Mouse (Mus musculus) adrenal gland, postnatal 10 days (tissue): Measurements from ENCODE around the gene Nadk. TPM values are rescaled to one million over a fixed set of nuclear protein-coding genes. Genes with fewer than 3 reads are reported as not detected.
A peak's percentile ranks its signal among the peaks of the same experiment; 100 is the strongest.

Experiments used
- DNase-seq: peaks from one replicate; pipeline ENCODE4 v3.0.0; 2021; ENCODE audit warnings: mixed read lengths
- long read RNA-seq, 2 experiments: library from polyadenylated mRNA; stranded (forward); transcript quantifications; one replicate each; pipeline ENCODE4 v2.0.0; 2021
- total RNA-seq, 2 experiments: library from RNA; stranded (reverse); gene quantifications; 2 replicates each; pipeline ENCODE4 v1.2.3; 2021

The Nadk gene
- total RNA-seq = 100 to 1,000 TPM; 181 to 185 TPM
- long read RNA-seq, experiment 1, transcript Nadk-202 (10 exons, 2,737 nt) = minor isoform, 7 of 528 reads
- long read RNA-seq, experiment 1, transcript Nadk-203 (12 exons, 3,152 nt) = major isoform, 312 of 528 reads
- long read RNA-seq, experiment 1, partial matches to known transcripts = 69 of 528 reads
- long read RNA-seq, experiment 1, other reads (novel, unspliced or antisense) = 136 of 528 reads
- long read RNA-seq, experiment 2, transcript Nadk-203 (12 exons, 3,152 nt) = major isoform, 262 of 333 reads
- long read RNA-seq, experiment 2, partial matches to known transcripts = 21 of 333 reads
- long read RNA-seq, experiment 2, other reads (novel, unspliced or antisense) = 44 of 333 reads

- DNase-seq = peak; percentile 36
These were observed at the start of gene Nadk for GRCm38 (mm10) chr4:155561661-155562442. Gene Nadk (plus strand): TSS chr4:155562378.

GRCm38 (mm10) chr4:155514810-155515209 is 47.4 kb upstream of the Nadk start:
- DNase-seq = no peak

GRCm38 (mm10) chr4:155517948-155518517 is 44.1 kb upstream of the Nadk start:
- no peak for DNase-seq

GRCm38 (mm10) chr4:155522327-155522726 is 39.9 kb upstream of the Nadk start:
- DNase-seq = no peak

GRCm38 (mm10) chr4:155525751-155526150 is 36.4 kb upstream of the Nadk start:
- peak; percentile 54 for DNase-seq

- no peak for DNase-seq
These were observed 32.9 kb upstream of the Nadk start for GRCm38 (mm10) chr4:155529294-155529693.

GRCm38 (mm10) chr4:155549993-155550392 is 12.2 kb upstream of the Nadk start:
- DNase-seq = peak; percentile 38

DNA sequence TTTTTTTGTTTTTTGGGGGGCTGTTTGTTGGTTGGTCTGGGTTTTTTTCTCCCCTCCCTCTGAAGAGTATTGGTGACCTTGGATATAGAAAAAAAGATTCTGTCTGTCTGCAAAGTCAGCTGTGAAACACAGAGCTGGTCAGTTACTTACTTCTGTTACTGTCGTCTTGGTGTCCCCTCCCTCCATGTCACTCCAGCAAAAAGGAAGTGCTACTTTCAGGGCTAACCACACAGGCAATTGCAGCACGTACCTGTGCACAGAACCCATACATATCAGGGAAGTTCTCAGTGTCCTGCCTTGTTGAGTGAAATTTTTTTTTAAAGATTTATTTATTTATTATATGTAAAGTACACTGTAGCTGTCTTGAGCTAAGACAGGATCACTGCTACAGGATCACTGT is 11.7 kb upstream of the Nadk start:
- DNase-seq = no peak

GRCm38 (mm10) chr4:155551073-155551472 is 11.1 kb upstream of the Nadk start:
- no peak for DNase-seq

DNA sequence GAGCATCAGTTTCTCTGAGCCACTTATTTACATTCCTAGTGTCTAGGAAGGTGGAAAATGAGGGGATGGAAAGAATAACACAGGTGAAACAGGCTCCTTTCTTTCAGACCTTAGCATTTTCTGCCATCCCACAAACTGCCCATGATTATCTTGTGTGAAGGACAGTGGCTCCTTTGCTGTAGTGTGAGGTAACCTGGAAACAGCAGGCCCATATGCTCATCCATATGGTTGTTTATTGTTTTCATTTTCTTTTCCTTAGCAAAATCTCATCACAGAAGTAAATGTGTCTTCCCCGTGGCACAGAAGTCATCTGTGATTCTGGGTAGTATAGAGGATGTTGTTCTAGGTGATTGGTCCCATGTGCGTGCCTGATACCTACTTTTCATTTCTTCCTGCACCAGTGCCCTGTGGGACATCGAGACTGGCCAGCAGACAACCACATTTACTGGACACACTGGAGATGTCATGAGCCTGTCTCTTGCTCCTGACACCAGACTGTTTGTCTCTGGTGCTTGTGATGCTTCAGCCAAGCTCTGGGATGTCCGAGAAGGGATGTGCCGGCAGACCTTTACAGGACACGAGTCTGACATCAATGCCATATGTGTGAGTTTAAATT is 9.2 kb upstream of the Nadk start:
- no peak for DNase-seq

DNA sequence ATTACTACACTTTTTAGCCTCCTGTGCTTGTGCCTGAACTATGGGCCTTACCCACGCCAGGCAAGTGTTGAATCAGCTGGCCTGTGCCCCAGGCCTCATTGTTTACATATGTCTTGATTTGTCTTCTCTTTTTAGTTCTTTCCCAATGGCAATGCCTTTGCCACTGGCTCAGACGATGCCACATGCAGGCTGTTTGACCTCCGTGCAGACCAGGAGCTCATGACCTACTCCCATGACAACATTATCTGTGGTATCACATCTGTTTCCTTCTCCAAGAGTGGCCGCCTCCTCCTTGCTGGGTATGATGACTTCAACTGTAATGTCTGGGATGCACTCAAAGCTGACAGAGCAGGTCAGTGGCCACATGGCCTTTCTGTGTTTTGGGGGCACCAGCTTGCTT is 7.3 kb upstream of the Nadk start:
- no peak for DNase-seq

DNA sequence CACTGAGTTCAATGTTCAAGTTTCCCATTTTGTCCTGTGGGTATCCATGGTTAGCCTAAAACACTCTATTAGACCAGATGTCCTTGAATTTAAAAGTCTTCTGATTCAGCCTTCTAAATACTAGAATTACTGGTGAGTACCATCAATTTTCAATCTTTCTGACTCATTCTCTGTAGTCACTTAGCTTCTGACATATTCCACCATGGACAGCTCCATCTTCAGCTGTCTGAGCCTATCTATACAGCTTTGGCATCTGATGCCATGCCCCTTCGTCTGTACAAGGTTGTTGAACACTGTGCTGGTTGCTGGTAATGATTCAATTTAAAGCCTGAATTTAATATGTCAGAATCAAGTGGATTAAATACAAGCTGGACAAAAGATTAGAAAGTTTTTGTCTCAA is 6.7 kb upstream of the Nadk start:
- DNase-seq = no peak

- no peak for DNase-seq
These were observed 2.7 kb upstream of the Nadk start for GRCm38 (mm10) chr4:155559454-155559853.

GRCm38 (mm10) chr4:155560932-155561331 is 1.2 kb upstream of the Nadk start:
- no peak for DNase-seq

DNA sequence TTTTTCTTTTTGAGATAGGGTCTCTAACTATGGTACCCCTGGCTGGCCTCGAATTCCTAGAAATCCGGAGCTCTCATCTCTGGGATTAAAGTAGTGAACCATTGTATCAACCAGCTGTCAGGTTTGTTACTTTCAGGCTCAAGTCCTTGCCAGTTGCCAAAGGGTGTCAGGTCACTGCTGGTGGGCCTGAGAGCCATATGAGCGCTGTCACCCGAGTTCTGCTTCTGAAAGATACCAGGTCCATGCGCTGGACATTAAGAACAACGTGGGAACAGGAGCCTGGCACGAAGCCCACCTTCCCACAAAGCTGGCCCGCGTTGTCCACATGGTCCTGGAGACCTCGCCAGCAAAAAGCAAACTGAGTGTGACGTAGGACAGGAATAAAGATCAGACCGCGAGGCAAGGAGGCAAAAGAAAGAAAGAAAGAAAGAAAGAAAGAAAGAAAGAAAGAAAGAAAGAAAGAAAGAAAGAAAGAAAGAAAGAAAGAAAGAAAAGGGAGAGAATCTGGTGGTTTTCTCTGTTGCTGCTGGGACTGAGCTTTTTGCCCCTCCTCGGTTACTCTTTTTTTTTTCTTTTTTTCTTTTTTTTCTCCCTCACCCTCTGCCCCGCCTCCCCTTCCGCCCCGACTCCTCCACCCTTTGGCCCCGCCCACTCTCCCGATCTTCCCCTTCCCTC is 684 bp downstream of the Nadk start:
- peak; percentile 77 for DNase-seq

- peak; percentile 98 for DNase-seq
These were observed 1.4 kb downstream of the Nadk start for GRCm38 (mm10) chr4:155563400-155564231.

- DNase-seq = peak; percentile 73
These were observed 2.3 kb downstream of the Nadk start for GRCm38 (mm10) chr4:155564315-155565069.

GRCm38 (mm10) chr4:155566555-155566954 is 4.4 kb downstream of the Nadk start:
- no peak for DNase-seq

DNA sequence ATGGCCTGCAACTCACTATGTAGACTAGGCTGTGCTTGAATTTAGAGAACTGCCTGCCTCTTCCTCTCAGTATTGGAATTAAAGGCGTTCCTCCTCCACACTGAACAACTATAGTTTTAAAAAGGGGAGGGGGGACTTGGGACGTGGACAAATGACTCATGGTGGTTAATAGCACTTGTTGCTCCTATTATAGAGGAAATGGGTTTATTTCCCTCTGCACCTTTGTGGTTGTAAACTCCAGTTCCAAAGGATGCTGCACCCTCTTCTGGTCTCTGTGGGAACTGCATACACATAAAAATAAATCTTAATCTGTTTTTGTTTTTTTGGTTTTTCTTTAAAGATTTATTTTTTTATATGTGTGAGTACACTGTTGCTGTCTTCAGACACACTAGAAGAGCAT is 6.0 kb downstream of the Nadk start:
- DNase-seq = no peak

GRCm38 (mm10) chr4:155568632-155569370 is 6.6 kb downstream of the Nadk start:
- no peak for DNase-seq
